Mouse (Mus musculus) adrenal gland, adult 8-10 months (tissue): ENCODE data around the gene Fbxo7. TPM values are rescaled to one million over a fixed set of nuclear protein-coding genes. Genes with fewer than 3 reads are reported as not detected.

ENCODE experiments used
- DNase-seq: peaks from one replicate; pipeline ENCODE4 v3.0.0; 2022
- total RNA-seq, 4 experiments: library from RNA; stranded (reverse); gene quantifications; 2 replicates each; pipeline ENCODE4 v1.2.4; 2022

Gene Fbxo7
- total RNA-seq, 4 experiments from 2014 or later: 25.6 to 36.4 (median 30.2) TPM

DNA sequence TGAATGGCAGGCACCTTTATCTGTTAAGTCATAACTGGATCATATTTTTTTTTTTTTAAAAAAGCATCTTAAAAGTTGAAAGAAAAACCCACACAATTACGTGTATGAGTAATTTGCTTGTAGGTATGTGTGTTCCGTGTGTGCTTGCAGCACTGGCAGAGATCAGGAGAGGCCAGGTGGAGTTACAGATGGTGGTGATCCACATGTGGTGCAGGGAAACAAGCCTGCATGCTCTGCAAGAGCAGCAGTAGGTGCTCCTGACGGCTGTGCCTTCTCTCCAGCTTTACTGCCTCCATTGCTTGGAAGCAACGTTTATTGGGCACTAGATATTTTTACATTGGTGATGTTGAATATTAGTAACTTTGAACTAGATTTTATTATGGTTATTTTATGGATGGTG, 21.9 kb downstream of the Fbxo7 start:
- DNase-seq: no peak

DNA sequence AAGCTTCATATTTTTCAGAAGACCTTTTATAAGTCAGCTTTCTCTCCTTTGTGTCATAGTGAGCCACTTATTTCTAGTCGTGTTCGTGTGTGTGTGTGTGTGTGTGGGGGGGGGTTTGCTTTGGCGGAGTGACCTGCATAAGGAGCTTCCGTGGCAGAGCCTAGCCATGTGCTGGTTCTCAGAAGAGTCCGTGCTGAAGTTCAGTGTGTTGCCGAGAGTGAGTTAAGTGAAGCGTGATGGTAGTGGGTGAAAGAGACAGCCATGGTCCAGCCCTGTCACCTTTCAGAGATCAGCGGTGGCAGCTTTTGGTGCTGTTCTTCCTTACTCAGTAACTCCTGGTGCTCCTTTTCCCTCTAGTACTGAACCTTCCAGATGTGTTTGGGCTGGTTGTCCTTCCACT, 22.3 kb downstream of the Fbxo7 start:
- DNase-seq: no peak

DNA sequence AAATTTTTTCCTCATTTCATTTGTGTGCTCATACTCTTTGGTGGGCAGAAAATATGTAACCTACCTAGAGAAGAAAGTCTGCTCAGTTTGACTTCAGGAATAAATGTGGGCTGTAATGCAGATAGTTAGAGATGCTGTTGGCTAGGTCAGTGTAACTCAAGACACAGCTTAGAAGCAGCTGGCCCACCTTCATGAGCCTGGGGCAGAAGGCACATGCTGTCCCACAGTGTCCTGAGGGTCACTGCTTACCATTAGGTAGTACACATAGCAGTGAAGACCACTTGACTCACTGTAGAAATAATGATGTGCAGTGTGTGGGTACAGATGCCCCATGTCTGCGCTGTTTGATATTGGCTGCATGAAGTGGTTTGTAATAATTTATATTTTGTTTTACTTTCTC, 24.6 kb downstream of the Fbxo7 start:
- no peak for DNase-seq

DNA sequence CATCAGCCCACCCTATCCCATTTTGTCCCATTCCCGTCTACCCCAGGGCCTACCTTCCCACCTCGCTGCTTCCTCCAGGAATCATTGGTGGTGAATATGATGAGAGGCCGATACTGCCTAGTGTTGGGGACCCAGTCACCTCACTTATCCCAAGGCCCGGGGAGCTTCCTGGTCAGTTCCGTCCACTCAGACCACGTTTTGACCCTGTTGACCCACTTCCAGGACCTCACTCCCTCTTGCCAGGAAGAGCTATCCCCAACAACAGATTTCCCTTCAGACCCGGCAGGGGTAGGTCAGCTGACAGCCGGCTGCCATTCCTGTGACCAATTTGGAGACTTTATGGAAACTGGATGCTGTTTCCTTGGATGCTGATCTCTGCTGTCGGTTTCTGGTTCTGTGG, 26.0 kb downstream of the Fbxo7 start:
- no peak for DNase-seq

DNA sequence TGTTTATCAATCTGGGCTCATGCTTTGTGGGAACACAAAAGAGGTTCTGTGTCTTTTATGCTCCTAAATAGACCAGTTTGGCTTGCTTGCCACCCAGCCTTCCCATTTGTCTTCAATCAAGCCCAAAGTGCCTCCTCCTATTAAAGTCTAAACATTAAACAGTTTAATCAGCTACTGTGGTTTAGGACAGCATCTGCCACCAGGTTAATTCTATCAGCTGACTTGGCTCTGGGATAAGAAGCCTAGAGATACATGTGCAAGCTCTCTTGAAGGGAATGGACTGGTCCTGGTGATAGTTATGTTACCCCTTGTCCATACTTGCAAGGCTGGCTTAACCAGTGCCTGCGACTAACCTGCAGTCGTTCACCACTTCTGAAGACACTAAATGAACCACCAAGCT, 28.8 kb downstream of the Fbxo7 start:
- DNase-seq: no peak

DNA sequence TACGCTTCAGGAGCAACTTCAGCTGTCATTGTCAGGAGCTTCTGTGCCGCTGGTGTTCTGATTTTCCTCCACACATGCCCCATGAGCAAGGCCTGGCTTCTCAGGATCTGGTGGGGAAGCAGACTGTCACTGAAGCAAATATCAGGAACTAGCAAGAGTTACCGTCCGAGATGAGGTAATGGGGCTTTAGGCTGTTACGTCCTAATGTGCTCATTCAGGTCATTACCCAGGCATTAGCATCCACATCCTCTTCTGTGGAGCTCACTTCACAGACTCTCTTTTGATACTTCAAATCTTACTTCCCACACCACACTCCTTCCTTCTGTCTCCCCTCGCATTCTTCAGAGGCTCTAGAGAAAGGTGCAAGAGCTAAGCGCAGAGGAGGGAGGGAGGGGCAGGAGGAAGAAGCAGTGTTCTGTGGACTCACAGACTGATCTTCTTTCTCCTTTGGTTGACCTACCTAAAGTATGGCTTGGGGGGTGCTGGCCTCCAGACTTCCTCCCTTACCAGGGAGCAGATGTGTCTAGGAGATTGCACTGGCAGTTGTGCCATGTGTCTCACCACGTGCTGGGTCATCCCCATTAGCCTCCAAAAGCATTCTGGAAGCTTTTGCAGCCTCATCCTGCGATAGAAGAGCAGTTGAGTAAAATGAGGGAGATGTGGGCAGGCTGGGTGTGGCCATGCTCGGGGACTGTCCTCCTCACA, 31.2 kb downstream of the Fbxo7 start:
- no peak for DNase-seq

DNA sequence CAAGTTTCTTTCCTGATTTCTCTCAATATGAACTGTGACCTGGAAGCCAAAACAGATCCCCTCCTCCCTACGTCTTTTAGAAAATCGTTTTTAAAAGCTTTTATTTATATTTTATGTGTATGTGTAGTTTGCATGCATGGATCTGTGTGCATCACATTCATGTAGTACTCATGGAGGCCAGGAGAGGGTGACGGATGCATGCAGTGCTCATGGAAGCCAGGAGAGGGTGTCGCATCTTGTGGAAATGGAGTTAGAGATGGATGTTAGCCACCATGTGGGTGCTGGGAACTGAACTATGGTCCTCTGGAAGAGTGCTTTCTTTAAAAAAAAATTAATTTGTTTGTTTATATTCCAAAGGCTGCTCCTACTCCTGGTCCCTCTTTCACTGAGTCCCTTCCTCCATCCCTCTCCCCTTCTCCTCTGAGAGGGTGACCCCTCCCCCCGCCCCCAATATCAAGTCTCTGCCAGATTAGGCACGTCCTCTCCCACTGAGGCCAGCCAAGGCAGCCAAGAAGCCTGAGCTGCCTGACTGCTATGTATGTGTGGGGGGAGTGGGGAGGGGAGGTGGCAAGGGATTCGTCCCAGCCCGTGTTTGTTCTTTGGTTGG, 34.6 kb downstream of the Fbxo7 start:
- no peak for DNase-seq

DNA sequence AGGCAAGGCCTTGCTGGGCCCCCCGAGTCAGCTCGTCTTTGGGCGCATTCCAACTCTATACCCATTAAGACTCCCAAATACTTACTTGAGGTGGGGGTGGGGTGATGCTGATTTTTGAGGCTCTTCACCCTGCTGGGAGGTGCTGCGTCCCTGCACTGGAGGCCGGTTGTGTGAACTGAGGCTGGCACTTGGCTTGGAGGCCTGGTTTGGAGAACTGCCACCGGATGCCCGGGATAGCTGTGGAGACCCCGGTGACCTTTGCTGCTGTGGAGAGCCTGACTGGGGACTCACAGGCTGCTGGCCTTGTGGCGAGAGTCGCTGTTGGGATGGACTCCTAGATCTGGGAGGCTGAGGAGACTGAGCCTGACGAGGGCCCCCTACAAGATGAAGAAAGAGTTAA, 35.5 kb downstream of the Fbxo7 start:
- no peak for DNase-seq

DNA sequence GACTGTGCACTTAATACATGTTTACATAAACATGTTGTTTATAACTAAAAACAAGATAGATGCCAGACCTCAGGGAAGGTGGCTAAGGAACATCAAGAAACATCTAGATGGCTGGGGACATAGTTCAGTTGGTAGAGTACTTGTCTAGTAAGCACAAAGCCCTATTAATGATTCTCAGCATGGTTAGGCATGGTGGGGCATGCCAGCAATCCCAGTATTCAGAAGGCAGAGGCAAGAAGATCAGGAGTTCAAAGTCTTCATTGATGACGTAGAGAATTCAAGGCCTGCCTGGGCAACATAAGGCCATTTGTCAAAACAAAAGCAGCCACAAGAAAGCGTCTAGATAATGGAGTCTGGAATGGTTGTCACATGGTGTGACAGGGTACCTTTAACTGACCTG, 35.9 kb downstream of the Fbxo7 start:
- DNase-seq: no peak

DNA sequence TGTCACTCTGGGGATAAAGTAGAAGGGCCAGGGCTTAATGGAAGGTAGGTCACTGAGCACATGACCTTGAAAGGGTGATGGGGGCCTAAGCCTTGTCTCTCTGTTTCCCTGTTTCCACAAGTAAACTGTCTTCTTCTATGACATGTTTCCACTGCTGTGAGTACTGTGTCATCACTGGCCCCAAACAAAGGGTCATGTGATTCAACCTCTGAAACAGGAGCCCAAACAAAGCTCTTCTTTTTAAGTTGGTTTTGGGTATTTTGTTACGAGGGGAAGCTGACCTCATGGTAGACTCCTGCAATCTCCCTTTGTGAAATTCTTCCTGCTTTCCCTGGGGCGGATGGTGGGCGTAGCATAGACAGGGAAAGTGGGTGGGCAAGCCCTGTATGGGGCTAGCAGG, 38.5 kb downstream of the Fbxo7 start:
- DNase-seq: no peak

DNA sequence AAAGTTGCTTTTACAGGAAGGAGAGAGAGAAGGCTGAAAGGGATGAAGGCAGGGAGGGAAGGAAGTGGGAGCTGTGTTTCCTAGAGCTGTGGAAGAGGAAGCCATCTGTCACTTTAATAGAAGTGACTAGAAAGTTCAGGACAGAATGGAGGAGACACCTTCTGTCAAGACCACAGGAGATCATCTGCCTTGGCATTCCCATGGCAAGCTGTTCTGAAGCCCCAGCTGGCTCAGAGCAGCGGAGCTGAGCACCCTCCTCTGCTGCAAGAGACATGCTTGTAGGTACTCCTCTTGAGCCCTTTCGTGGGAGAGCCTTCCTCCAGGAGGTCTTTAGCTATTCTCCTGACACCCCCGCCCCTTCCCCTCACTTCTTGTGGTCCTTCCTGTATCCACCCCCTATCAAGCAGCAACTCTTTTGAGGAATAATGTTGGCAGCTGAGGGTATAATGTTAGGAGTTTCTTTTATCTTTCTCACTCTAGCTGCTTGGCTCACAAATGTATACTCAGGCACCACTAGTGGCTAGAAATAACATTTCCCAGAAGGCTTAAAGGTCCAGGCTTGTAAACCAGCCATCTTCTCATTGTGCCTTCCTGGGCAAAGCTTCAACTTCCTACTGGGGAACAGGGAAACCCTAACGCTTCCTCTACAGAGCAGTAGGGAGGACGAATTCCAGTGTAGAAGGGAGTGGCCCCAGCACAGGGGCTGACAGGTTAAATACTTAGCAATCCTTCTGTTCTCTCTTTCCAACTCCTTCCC, 40.7 kb downstream of the Fbxo7 start:
- DNase-seq: no peak

DNA sequence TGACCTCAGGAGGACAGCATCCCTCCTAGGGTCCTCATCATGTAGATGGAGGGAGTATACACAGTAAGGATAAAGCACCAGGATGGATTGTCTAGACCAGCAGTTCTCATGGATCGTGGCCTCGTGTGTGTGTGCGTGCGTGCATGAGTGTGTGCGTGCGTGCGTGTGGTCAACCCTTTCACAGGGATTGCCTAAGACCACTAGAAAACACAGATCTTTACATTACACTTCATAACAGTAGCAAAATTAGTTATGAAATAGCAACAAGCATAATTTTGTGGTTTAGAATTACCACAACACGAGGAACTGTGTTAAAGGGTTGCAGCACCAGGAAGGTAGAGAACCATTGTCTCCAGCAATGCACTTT, 41.2 kb downstream of the Fbxo7 start:
- DNase-seq: no peak

DNA sequence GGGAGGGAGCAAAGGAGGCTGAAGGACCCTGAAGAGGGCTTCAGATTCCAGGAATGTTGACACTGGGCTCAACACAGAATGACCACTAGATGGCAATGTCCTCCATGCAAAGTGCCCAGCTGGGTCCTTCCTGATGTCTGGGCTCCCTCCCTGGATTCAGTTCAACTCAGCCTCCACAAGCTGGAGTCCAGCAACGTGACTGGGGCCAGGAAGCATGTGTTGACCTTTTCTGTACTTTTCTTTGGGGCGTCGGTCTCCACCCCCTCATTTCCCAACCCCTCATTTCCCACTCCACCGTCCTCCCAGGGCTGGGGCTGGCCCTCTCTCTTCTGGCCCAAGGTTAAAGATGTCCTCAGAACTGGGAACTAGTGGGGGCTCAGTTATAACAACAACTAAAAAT, 43.2 kb downstream of the Fbxo7 start:
- DNase-seq: peak; percentile 78

DNA sequence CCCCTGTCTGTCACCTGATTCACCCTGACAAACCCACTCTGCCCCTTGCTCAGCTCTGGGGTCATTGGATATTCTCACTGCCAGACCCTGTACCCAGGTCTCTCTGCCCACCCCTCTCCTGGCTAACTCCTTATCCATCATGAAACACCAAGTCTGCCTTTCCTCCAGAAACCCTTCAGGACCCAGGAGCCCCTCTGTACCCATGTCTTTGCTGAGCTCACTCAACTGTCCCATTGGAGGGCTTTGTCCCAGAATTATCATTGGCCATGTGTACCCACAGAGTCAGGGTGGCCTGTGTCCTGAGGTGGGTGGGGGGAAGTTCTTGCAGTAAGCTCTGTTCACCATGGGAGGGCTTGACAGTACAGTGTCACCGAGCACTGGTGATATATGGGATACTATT, 43.9 kb downstream of the Fbxo7 start:
- no peak for DNase-seq

DNA sequence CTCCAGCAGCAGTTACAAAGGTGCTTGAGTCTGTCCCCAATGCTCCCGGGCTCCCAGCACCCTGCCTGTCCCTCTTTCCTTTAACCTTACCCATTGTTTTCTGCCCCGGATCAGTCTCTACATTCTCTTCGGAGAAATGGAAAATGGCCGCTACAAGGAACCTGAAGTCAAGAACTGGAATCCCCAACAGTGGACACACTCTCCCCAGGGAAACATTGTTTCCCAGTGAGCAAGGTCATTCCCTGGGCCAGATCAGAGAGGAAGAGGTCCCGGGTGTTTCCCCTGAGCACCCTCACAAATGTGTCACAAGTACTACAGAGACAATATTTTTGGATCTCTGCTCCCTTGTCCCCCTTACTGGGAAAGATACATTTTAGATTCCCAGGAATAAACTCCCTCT, 44.9 kb downstream of the Fbxo7 start:
- DNase-seq: no peak

DNA sequence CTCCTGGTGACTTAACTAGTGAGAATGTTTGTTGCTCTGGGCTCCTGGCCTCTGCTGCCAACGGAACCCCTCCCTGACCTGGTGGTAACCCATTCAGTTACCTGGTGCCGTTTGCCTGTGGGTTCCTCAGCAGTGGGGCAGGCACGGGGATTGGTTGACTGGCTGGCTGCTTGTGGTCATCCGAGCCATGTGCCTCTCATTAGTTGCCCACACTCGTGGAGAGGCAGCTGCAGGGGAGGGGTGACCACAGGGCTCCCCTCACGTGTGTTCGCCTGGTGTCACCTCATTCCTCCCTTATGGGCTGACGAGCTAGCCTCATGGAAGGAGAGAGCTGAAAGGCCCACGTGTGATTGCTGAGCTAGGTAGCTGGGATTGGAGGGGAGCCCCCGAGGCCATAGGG, 46.1 kb downstream of the Fbxo7 start:
- no peak for DNase-seq

DNA sequence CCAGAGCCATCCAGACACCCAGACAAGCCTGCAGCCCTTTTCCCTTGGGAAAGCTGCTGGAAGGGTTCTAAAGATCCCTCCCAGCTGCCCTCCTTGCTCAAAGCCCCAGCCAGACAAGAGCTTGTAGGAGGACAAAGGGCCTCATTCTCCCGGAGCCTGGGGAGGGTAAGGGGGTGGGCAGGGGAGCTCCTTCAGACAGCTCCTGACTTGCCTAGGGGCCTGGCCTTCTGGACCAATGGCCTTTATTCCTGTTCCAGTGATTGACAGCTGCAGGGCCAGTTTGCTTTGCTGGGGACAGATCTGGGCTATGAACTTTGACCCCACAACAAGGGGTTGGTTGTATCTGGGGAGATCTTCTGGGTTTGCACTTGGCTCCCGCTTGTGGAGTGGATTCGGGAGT, 47.6 kb downstream of the Fbxo7 start:
- DNase-seq: no peak

DNA sequence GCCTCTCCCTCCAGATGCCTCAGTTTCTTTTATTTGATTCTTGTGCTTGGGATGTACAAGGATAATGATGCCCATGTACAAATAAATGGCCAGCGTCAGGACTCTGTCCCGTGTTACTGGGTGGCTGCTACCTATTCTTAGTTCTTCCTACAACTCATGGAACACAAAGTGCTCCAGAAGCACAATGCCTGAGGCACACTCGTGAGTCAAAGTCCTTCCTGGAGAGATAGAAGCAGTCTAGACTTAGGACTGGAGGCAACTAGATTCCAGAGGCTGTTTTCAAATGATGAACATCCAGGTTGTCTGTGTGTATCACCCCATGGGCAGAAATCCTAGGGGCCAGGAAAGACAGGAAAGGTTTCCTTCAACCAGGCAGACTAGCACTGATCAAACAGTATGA, 49.0 kb downstream of the Fbxo7 start:
- no peak for DNase-seq

DNA sequence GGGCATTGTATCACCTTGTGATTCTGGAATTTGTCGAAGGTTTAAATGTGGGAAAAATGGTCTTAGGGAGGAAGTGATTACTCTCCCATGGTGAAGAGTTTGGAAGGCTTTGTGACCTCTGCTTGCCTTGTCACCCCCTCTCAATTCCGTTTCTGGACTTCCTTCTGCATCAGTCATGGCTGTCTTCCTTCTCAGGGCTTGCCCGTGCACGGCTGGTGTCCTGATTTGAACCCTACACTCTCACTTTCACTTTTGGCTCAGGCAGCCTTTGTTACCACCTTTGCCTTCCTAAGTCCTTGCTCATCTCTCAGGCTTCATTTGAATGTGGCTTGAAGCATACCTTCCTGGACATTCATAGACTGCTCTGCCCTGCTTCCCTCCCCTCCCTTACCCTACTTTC, 52.4 kb downstream of the Fbxo7 start:
- DNase-seq: no peak

DNA sequence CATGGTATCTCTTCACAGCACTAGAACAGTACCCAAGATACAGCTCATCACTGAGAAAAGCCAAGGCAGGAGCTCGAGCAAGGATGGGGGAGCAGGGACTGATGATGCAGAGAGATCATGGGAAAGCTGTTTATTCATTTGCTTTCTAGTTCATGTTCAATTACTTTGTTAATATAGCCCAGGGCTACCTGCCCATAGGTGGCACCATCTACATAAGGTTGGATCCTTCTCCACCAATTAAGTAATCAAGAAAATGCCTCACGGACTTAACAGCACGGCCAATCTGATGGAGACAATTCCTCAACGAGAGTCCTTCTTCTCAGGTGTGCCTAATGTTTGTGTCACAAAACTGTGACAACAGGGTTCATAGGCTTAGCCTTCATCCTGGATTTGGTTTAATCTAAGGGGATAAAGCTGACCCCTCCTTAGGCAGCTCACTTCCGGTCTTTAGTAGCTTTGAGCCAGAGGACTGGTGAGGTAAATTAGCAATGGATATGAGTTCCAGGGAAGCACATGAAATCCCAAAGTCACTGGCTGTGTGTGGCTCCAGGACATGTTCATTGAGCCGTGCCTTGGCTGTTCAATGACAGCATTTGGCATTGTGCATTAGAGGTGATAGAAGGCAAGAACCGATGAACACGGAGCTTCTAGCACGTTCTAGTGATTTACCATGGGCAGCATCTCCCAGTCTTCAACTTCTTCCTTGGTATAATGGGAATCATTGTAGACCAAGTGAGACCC, 53.4 kb downstream of the Fbxo7 start:
- DNase-seq: no peak

DNA sequence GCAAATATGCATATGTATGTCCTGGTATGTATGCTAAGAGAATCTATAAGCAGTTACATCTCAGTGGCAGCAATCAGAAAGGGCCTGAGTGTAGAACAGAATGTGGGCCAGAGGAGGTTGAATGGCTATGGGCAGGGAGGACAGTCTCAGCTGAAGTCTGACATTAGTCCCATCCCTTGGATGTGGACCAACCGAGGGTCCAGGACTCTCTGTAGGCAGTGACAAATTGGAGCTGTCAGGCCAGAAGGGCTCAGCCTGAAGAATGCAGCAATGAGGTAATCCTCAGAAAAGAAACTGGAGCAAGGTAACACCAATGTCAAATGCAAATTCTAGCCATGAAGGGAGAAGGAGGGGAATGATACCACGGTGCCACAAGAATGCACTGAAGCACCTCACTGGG, 55.5 kb downstream of the Fbxo7 start:
- DNase-seq: no peak

DNA sequence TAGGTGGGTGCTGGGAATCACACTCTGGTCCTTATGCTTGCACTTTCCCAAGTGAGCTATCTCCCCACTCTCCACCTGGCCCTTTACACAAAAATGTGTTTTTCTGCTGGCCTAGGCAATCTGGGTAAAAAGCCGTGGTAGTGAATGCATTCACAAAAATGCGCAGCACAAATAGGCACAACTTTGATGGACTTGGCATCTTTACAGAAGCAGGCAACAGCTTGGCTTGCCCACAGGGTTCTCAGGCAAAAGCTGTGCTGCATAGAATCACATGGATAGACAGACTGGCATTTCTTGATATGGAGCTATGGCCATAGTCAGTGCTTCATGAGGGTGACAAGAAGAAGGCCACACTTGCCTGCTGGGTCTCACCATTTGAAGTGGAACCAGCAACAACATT, 57.0 kb downstream of the Fbxo7 start:
- DNase-seq: no peak

DNA sequence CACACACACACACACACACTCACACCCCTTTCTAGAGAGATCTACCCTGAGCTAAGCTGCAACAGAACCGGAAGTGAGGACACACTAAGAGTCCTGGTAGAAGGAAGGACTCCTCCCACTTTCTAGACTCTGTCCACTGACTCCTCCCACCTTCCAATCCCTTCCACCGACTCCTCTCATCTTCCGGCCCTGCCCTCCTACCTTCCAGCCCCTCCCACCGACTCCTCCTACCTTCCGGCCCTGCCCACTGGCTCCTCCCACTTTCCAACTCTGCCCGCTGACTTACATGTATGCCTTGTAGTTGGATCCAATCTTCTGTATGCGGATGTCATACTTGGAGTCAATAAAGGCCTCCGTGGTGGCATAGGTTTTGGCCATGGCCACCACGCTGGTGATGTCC, 58.1 kb downstream of the Fbxo7 start:
- no peak for DNase-seq
